Mouse (Mus musculus): ENCODE data around the gene Olfr889. TPM values are rescaled to one million over a fixed set of nuclear protein-coding genes. Genes with fewer than 3 reads are reported as not detected.
"Not testable (repeated sequence)": the region's sequence is repeated elsewhere in the genome, so short reads cannot be mapped to it uniquely, and the experiment has no call there.

Gene Olfr889
- 0.04 TPM in 1 of 2 replicates, not detected in the other for polyA plus RNA-seq (2015; fragmentation: Nextera tagmentation; extraction: Ambion mirVana)

GRCm38 (mm10) chr9:38114898-38115297, at the start of gene Olfr889:
Gene Olfr889 (plus strand): TSS chr9:38115198.
- Histone ChIP-seq H3K4me2 (ENCODE audit: low read depth, low read length) (no peak within 1 kb of the TSS), H3K9me3 (ENCODE audit: control insufficient read depth, low read length) (no peaks in the 10 kb centered on the region), H3K36me3 (ENCODE audit: control insufficient read depth, insufficient read depth, low read length) (no peaks in the 10 kb centered on the region), H3K27me3 (ENCODE audit: control insufficient read depth, insufficient read depth, low read depth, low read length) (no peaks in the 10 kb centered on the region), H3K4me1 (replicated peaks; ENCODE audit: control insufficient read depth, insufficient read depth, low read length) (no peaks in the 10 kb centered on the region), H3K9ac (ENCODE audit: low read length) (no peak within 1 kb of the TSS), H3K4me3 (ENCODE audit: low read length) (no peak within 1 kb of the TSS), H3K27ac (ENCODE audit: low read length) (no peak within 1 kb of the TSS)
- ATAC-seq (ENCODE audit: low read depth) = no peak

GRCm38 (mm10) chr9:38083772-38084171, 31.2 kb upstream of the Olfr889 start, which contains the start of gene Olfr887:
Gene Olfr887 (plus strand): TSS chr9:38084072.
- Histone ChIP-seq H3K9me3 (ENCODE audit: control insufficient read depth, low read length) (no peaks in the 10 kb centered on the region), H3K9ac (ENCODE audit: low read length) (no peak within 1 kb of the TSS), H3K4me1 (replicated peaks; ENCODE audit: control insufficient read depth, insufficient read depth, low read length) (no peaks in the 10 kb centered on the region), H3K4me2 (ENCODE audit: low read depth, low read length) (no peak within 1 kb of the TSS), H3K36me3 (ENCODE audit: control insufficient read depth, insufficient read depth, low read length) (no peaks in the 10 kb centered on the region), H3K4me3 (ENCODE audit: low read length) (no peak within 1 kb of the TSS), H3K27ac (ENCODE audit: low read length) (no peak within 1 kb of the TSS), H3K27me3 (ENCODE audit: control insufficient read depth, insufficient read depth, low read depth, low read length) (no peaks in the 10 kb centered on the region)
- 72% methylated on average over 1 of the region's 1 CpGs for WGBS
- ATAC-seq (ENCODE audit: low read depth) = no peak

GRCm38 (mm10) chr9:38107828-38108227, 7.2 kb upstream of the Olfr889 start, which contains the start of gene Olfr888:
Gene Olfr888 (plus strand): TSS chr9:38108128.
- no peak for ATAC-seq (ENCODE audit: low read depth)
- no peak within 1 kb of the TSS for H3K9ac ChIP-seq (ENCODE audit: low read length)
- 61% methylated on average over 1 of the region's 1 CpGs for WGBS
- no peaks in the 10 kb centered on the region for H3K27me3 ChIP-seq (ENCODE audit: control insufficient read depth, insufficient read depth, low read depth, low read length)
- H3K4me1 ChIP-seq (replicated peaks; ENCODE audit: control insufficient read depth, insufficient read depth, low read length) = no peaks in the 10 kb centered on the region
- no peak within 1 kb of the TSS for H3K4me3 ChIP-seq (ENCODE audit: low read length)
- no peaks in the 10 kb centered on the region for H3K36me3 ChIP-seq (ENCODE audit: control insufficient read depth, insufficient read depth, low read length)
- H3K27ac ChIP-seq (ENCODE audit: low read length) = no peak within 1 kb of the TSS
- no peak within 1 kb of the TSS for H3K4me2 ChIP-seq (ENCODE audit: low read depth, low read length)
- no peaks in the 10 kb centered on the region for H3K9me3 ChIP-seq (ENCODE audit: control insufficient read depth, low read length)

GRCm38 (mm10) chr9:38142217-38142616, 27.2 kb downstream of the Olfr889 start, which contains the start of gene Olfr890:
Gene Olfr890 (plus strand): TSS chr9:38142517.
- Histone ChIP-seq H3K4me1 (replicated peaks; ENCODE audit: control insufficient read depth, insufficient read depth, low read length) (no peaks in the 10 kb centered on the region), H3K27me3 (ENCODE audit: control insufficient read depth, insufficient read depth, low read depth, low read length) (no peaks in the 10 kb centered on the region), H3K36me3 (ENCODE audit: control insufficient read depth, insufficient read depth, low read length) (no peaks in the 10 kb centered on the region), H3K4me3 (ENCODE audit: low read length) (no peak within 1 kb of the TSS), H3K4me2 (ENCODE audit: low read depth, low read length) (no peak within 1 kb of the TSS), H3K27ac (ENCODE audit: low read length) (no peak within 1 kb of the TSS), H3K9me3 (ENCODE audit: control insufficient read depth, low read length) (no peaks in the 10 kb centered on the region), H3K9ac (ENCODE audit: low read length) (no peak within 1 kb of the TSS)
- no peak for ATAC-seq (ENCODE audit: low read depth)

- H3K4me2 ChIP-seq (ENCODE audit: low read depth, low read length); ATAC-seq (ENCODE audit: low read depth); H3K4me3 ChIP-seq (ENCODE audit: low read length): not testable (repeated sequence)
These were observed 53.3 kb downstream of the Olfr889 start for GRCm38 (mm10) chr9:38168341-38168740.

More at GRCm38 (mm10) chr9:38168341-38168740, 53.3 kb downstream of the Olfr889 start:
- H3K36me3 ChIP-seq (ENCODE audit: control insufficient read depth, insufficient read depth, low read length); H3K27me3 ChIP-seq (ENCODE audit: control insufficient read depth, insufficient read depth, low read depth, low read length); H3K4me1 ChIP-seq (replicated peaks; ENCODE audit: control insufficient read depth, insufficient read depth, low read length); H3K9ac ChIP-seq (ENCODE audit: low read length); H3K9me3 ChIP-seq (ENCODE audit: control insufficient read depth, low read length); H3K27ac ChIP-seq (ENCODE audit: low read length): not testable (repeated sequence)
- 53% methylated on average over 2 of the region's 2 CpGs for WGBS

Other genes starting within 250 kb of the Olfr889 start
- not detected in 2 replicates for gene Olfr145, start 218.5 kb upstream of the Olfr889 start, polyA plus RNA-seq (2015; fragmentation: Nextera tagmentation; extraction: Ambion mirVana)
- not detected in 2 replicates for gene Olfr878, start 197.4 kb upstream of the Olfr889 start, polyA plus RNA-seq (2015; fragmentation: Nextera tagmentation; extraction: Ambion mirVana)
- not detected in 2 replicates for gene Olfr881, start 123.4 kb upstream of the Olfr889 start, polyA plus RNA-seq (2015; fragmentation: Nextera tagmentation; extraction: Ambion mirVana)
- gene Olfr883, start 89.4 kb upstream of the Olfr889 start, polyA plus RNA-seq (2015; fragmentation: Nextera tagmentation; extraction: Ambion mirVana) = not detected in 2 replicates
- gene Olfr884, start 68.6 kb upstream of the Olfr889 start, polyA plus RNA-seq (2015; fragmentation: Nextera tagmentation; extraction: Ambion mirVana) = not detected in 2 replicates
- gene Olfr885, start 53.9 kb upstream of the Olfr889 start, polyA plus RNA-seq (2015; fragmentation: Nextera tagmentation; extraction: Ambion mirVana) = not detected in 2 replicates
- gene Olfr887, start 31.1 kb upstream of the Olfr889 start, polyA plus RNA-seq (2015; fragmentation: Nextera tagmentation; extraction: Ambion mirVana) = not detected in 2 replicates
- gene Olfr888, start 7.1 kb upstream of the Olfr889 start, polyA plus RNA-seq (2015; fragmentation: Nextera tagmentation; extraction: Ambion mirVana) = not detected in 2 replicates
- not detected in 2 replicates for gene Olfr890, start 27.3 kb downstream of the Olfr889 start, polyA plus RNA-seq (2015; fragmentation: Nextera tagmentation; extraction: Ambion mirVana)
- not detected in 2 replicates for gene Olfr891, start 65.6 kb downstream of the Olfr889 start, polyA plus RNA-seq (2015; fragmentation: Nextera tagmentation; extraction: Ambion mirVana)
- not detected in 2 replicates for gene Olfr893, start 93.2 kb downstream of the Olfr889 start, polyA plus RNA-seq (2015; fragmentation: Nextera tagmentation; extraction: Ambion mirVana)
- not detected in 2 replicates for gene Olfr894, start 102.9 kb downstream of the Olfr889 start, polyA plus RNA-seq (2015; fragmentation: Nextera tagmentation; extraction: Ambion mirVana)
- gene Olfr143, start 137.6 kb downstream of the Olfr889 start, polyA plus RNA-seq (2015; fragmentation: Nextera tagmentation; extraction: Ambion mirVana) = not detected in 2 replicates
- gene Olfr895, start 152.7 kb downstream of the Olfr889 start, polyA plus RNA-seq (2015; fragmentation: Nextera tagmentation; extraction: Ambion mirVana) = not detected in 2 replicates
- gene Olfr896-ps1, start 175.9 kb downstream of the Olfr889 start, polyA plus RNA-seq (2015; fragmentation: Nextera tagmentation; extraction: Ambion mirVana) = not detected in 2 replicates
- gene Olfr25, start 213.9 kb downstream of the Olfr889 start, polyA plus RNA-seq (2015; fragmentation: Nextera tagmentation; extraction: Ambion mirVana) = not detected in 2 replicates
- not detected in 2 replicates for gene Olfr898, start 233.2 kb downstream of the Olfr889 start, polyA plus RNA-seq (2015; fragmentation: Nextera tagmentation; extraction: Ambion mirVana)